In the genomic region with DNA sequence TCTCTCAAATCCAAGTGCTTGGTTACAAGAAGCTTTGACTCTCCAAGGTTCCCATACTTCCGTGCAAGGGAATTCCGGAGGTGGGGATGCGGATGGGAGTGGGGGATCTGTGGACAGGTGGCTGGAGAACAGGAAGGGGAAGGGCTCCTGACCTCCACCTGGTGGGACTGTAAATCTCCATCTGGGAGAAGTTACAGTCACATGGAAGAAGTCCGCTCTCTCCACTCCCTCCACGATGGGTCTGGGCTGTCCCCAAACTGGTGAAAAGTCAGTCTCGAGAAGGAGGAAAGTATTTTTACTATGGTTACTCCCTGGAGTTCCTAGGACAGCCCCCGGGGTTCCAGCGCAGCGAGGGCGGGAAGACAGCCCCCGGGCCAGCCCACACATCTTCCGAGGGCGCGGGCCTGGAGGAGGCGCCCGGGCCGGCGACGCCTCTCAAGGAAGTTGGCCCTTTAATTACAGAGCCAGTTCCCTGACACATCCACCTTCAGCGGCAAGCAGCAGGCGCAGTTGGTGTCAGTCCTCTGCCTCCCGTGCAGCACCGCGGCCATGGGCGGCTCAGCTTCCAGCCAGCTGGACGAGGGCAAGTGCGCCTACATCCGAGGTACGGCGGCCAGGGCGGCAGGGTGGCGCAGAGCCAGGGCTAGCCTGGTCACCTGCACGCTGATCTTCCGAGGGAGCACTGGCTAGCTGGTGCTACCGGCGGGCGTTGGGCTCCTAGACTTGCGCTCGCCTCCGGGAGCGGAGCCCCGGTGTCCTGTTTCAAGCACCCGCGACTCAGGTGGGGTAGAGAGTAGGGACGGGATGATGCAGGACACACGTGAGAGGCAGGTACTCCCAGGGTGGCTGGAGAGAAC, we compare ENCODE assay signal across 8 mouse cellular contexts. TPM values are rescaled to one million over a fixed set of nuclear protein-coding genes. Genes with fewer than 3 reads are reported as not detected.
A peak's percentile ranks its signal among the peaks of the same experiment; 100 is the strongest.
DNase-seq lines count a peak whose midpoint lies in the region; ATAC-seq and TF ChIP-seq lines count a peak whose summit lies in the region.

A gene (plus strand): TSS at position 206 of the 857 bp plus-strand sequence.

- intact Hi-C loops in heart, adult 2 months (cut with DNase I), result loop anchor here (5.0 kb wide), 1 partner anchor 46 kb away; no protein-coding TSS in a partner anchor

- no peaks in the 10 kb centered on the region for H3K36me3 ChIP-seq in embryonic facial prominence, embryonic 10.5 days (replicated peaks)
- H3K36me3 ChIP-seq in heart, adult 2 months (ENCODE audit: control insufficient read depth, insufficient read depth, low read length), result no peaks in the 10 kb centered on the region
- H3K36me3 ChIP-seq in liver, embryonic 16.5 days (ENCODE audit: control insufficient read depth, insufficient read depth), result no peaks in the 10 kb centered on the region
- no peaks in the 10 kb centered on the region for H3K36me3 ChIP-seq in thymus, adult 2 months (ENCODE audit: control insufficient read depth, insufficient read depth, low read length)

- H3K4me2 ChIP-seq in liver, embryonic 16.5 days (ENCODE audit: low read depth, low read length), result peak within 1 kb of the TSS; percentile 65

- no peaks in the 10 kb centered on the region for H3K79me2 ChIP-seq in heart, adult 2 months (replicated peaks; ENCODE audit: control insufficient read depth, insufficient read depth, low read length)

- peaks cover 19% of the 10 kb centered on the region for H3K4me1 ChIP-seq in embryonic facial prominence, embryonic 10.5 days
- peaks cover 3% of the 10 kb centered on the region for H3K4me1 ChIP-seq in heart, adult 2 months (ENCODE audit: control insufficient read depth, insufficient read depth, low read length)
- H3K4me1 ChIP-seq in liver, embryonic 16.5 days (ENCODE audit: control insufficient read depth, low read depth, low read length), result peaks cover 7% of the 10 kb centered on the region
- peaks cover 8% of the 10 kb centered on the region for H3K4me1 ChIP-seq in thymus, adult 2 months (replicated peaks; ENCODE audit: control insufficient read depth, insufficient read depth, low read length)

- peak within 1 kb of the TSS; percentile 83 for H3K9ac ChIP-seq in heart, adult 2 months (ENCODE audit: low read depth, low read length)
- peak within 1 kb of the TSS; percentile 62 for H3K9ac ChIP-seq in liver, embryonic 16.5 days (ENCODE audit: low read depth, low read length)

- 3% methylated on average over 46 of the region's 46 CpGs for WGBS in embryonic facial prominence, embryonic 10.5 days
- WGBS in heart, adult 2 months, result 4% methylated on average over 46 of the region's 46 CpGs
- WGBS in liver, embryonic 16.5 days (ENCODE audit: insufficient replicate concordance), result 6% methylated on average over 46 of the region's 46 CpGs
- 9% methylated on average over 46 of the region's 46 CpGs for WGBS in thymus, adult 2 months

- DNase-seq in cerebellum, postnatal 10 days, result peak; percentile 37 to 46
- no peak for DNase-seq in cerebellum, adult 11 months
- DNase-seq in embryonic facial prominence, embryonic 10.5 days (ENCODE audit: low spot score), result peak; percentile 58
- DNase-seq in heart, adult 2 months, result peak; percentile 81 to 82
- DNase-seq in kidney, adult 11 months, result peak; percentile 32
- peak; percentile 50 to 51 for DNase-seq in natural killer cell, adult 2 months (ENCODE audit: low spot score in 2 of 2)
- peak; percentile 23 for DNase-seq in thymus, adult 2 months

- TF ChIP-seq POLR2A in heart, adult 2 months (IDR thresholded peaks at IDR 0.05; ENCODE audit: insufficient read depth, low read depth, low read length), result peak; percentile 89
- no peak for TF ChIP-seq POLR2A in thymus, adult 2 months (IDR thresholded peaks at IDR 0.05; ENCODE audit: control insufficient read depth, extremely low read depth, insufficient read depth, low read length, poor library complexity)

- peak; percentile 53 for ATAC-seq in liver, embryonic 16.5 days (ENCODE audit: low read depth)

- no peak for TF ChIP-seq CTCF in heart, adult 2 months (IDR thresholded peaks at IDR 0.05)
- no peak for TF ChIP-seq CTCF in thymus, adult 2 months (IDR thresholded peaks at IDR 0.05; ENCODE audit: borderline replicate concordance, control insufficient read depth, extremely low read depth, insufficient read depth, low read length, poor library complexity)

- no peak for TF ChIP-seq EP300 in heart, adult 2 months (IDR thresholded peaks at IDR 0.05; ENCODE audit: insufficient read depth, low read depth, low read length)

- H3K4me3 ChIP-seq in embryonic facial prominence, embryonic 10.5 days, result peak within 1 kb of the TSS; percentile 62
- peak within 1 kb of the TSS; percentile 67 for H3K4me3 ChIP-seq in heart, adult 2 months
- H3K4me3 ChIP-seq in liver, embryonic 16.5 days (ENCODE audit: low read depth, low read length), result peak within 1 kb of the TSS; percentile 64
- peak within 1 kb of the TSS; percentile 67 for H3K4me3 ChIP-seq in thymus, adult 2 months (ENCODE audit: control insufficient read depth, insufficient read depth, low read length)

- H3K27me3 ChIP-seq in embryonic facial prominence, embryonic 10.5 days (replicated peaks; ENCODE audit: low read depth, poor library complexity, severe bottlenecking), result peaks cover 48% of the 10 kb centered on the region
- no peaks in the 10 kb centered on the region for H3K27me3 ChIP-seq in heart, adult 2 months (ENCODE audit: control insufficient read depth, insufficient read depth, low read length)
- H3K27me3 ChIP-seq in liver, embryonic 16.5 days (ENCODE audit: control insufficient read depth, insufficient read depth, low read depth, low read length), result peaks cover 11% of the 10 kb centered on the region
- H3K27me3 ChIP-seq in thymus, adult 2 months (ENCODE audit: control insufficient read depth, insufficient read depth, low read length), result no peaks in the 10 kb centered on the region

- peak within 1 kb of the TSS; percentile 75 for H3K27ac ChIP-seq in embryonic facial prominence, embryonic 10.5 days (replicated peaks)
- peak within 1 kb of the TSS; percentile 83 for H3K27ac ChIP-seq in heart, adult 2 months
- peak within 1 kb of the TSS; percentile 60; the same call in 1 of the 2 replicates for H3K27ac ChIP-seq in liver, embryonic 16.5 days (ENCODE audit: low read length)
- no peak within 1 kb of the TSS for H3K27ac ChIP-seq in thymus, adult 2 months (ENCODE audit: control insufficient read depth, insufficient read depth, low read length)

- H3K9me3 ChIP-seq in embryonic facial prominence, embryonic 10.5 days, result no peaks in the 10 kb centered on the region
- H3K9me3 ChIP-seq in liver, embryonic 16.5 days (replicated peaks; ENCODE audit: control insufficient read depth, low read length), result no peaks in the 10 kb centered on the region

RNA-seq across cellular contexts. Expression of the gene that starts here (rescaled TPM):
- 0.53 and 1.00 TPM in 2 replicates for polyA plus RNA-seq in embryonic facial prominence, embryonic 10.5 days (2016; fragmentation: Nextera tagmentation; extraction: Ambion mirVana)
- total RNA-seq in heart, adult 2 months (2021), result 10 to 100 TPM; 13.3 to 14.9 TPM
- polyA plus RNA-seq in heart, adult 2 months (2012; rRNA removed), result 6.2 and 10.1 TPM in 2 replicates
- 11.7 and 13.8 TPM in 2 replicates for polyA plus RNA-seq in liver, embryonic 16.5 days (2015; fragmentation: Nextera tagmentation; extraction: Ambion mirVana)
- 6.4 and 7.7 TPM in 2 replicates for polyA plus RNA-seq in thymus, adult 2 months (2012; rRNA removed)

Comparison
In these comparisons a context has a peak if more than half of its experiments do, and no peak if none do; other contexts are left out.
1. Peak in DNase-seq, H3K4me3 ChIP-seq and H3K27ac ChIP-seq in embryonic facial prominence, embryonic 10.5 days; RNA of the gene not detected or under 1 TPM.